Mouse (Mus musculus): ENCODE measurements around the gene Sult2a3.
"Not testable (repeated sequence)": the region's sequence is repeated elsewhere in the genome, so short reads cannot be mapped to it uniquely, and the experiment has no call there.

The Sult2a3 gene

DNA sequence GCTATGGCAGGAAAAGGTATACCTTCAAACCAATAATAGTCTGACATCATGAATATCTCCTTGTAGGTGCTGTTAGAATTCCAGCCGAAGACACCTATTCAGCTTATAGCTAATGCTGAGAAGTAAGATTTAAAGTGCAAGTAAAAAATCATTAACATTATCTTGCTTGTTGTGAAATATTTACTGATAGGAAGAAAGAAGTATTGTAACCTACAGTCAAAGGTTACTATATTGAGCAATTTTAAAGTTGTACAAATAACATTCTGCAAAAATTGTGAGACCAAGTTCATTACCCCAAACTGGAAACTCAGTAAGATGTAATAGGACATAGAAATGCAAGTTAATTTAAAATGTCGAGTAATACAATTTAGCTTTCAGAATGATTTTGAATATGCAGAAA, at the start of gene Sult2a3:
Sult2a3 (minus strand) TSS at position 101 of the 400 bp plus-strand sequence.
- POLR2A ChIA-PET = no interaction called here

DNA sequence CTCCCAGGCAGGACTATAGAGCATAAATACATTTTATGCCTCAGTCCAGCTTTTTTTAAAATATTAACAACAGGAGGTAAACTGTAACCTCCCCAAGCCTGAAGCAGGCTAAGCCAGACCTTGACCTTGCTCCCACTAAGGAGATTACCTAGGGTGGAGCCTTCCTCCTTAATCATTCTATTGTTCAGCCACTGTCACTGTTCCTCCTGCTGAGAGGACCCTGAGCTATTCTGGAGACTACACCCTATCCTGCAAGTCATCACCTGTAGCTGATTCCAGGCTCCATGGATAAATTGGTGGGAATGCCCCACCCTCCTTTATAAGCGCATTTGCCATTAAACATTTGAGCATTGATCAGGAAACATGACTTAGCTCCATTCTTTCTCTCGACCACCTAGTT, 2.4 kb downstream of the Sult2a3 start:
- POLR2A ChIA-PET = no interaction called here
- CTCF ChIA-PET = no interaction called here

More for the DNA sequence above, at the start of gene Sult2a3:
- CTCF ChIA-PET = no interaction called here

GRCm38 (mm10) chr7:14119865-14120264, 3.0 kb downstream of the Sult2a3 start:
- CTCF ChIA-PET = not testable (repeated sequence)
- POLR2A ChIA-PET = interaction anchor here in 1 of 4 experiments (0.9 kb wide), 1 partner anchor 9 kb away, joined by 3 read pairs; no protein-coding TSS in a partner anchor

- ChIA-PET POLR2A (no interaction called here), CTCF (no interaction called here)
These were observed 6.1 kb downstream of the Sult2a3 start for GRCm38 (mm10) chr7:14116761-14117160.

DNA sequence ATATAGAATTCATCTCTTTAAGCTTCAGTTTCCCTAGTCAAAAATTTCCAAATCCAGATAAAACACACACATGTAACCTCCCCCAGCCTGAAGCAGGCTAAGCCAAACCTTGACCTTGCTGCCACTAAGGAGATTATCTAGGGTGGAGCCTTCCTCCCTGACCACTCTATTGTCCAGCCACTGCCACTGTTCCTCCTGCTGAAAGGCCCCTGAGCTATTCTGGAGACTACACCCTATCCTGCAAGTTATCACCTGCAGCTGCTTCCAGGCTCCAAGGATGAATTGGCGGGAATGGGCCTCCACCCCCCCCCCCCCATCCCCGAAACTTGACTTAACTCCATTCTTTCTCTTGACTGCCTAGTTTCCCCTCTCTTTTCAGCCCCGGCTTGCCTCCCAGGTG, 8.4 kb downstream of the Sult2a3 start:
- ChIA-PET POLR2A (interaction anchor here in 1 of 4 experiments (0.6 kb wide), 1 partner anchor 1043 kb away, joined by 3 read pairs; no protein-coding TSS in a partner anchor), CTCF (interaction anchor here in 1 of 4 experiments (0.6 kb wide), 1 partner anchor 19 kb away, joined by 3 read pairs; no protein-coding TSS in a partner anchor)

DNA sequence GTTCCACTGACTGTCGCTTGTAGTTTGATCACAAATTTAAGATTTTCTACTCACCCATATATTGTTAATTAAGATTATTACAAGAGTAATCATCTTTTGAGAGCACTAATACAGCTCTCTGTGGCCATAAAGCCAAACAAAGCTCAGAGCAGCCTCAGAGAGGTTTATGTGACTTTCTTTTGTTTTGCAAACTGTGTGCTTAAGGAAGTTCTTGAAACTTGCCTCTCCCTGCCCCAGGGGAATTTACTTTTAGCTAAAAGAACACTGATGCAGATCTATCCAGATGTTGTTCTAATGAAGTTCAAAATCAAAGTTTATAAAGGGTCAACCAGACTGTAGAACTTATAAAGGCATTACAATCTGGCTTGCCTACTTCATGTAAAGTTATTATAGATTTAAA, 75.0 kb downstream of the Sult2a3 start:
- CTCF ChIA-PET, POLR2A ChIA-PET: not testable (repeated sequence)

- POLR2A ChIA-PET, CTCF ChIA-PET: not testable (repeated sequence)
These were observed 92.0 kb downstream of the Sult2a3 start for GRCm38 (mm10) chr7:14030831-14031230.

Measured in embryonic stem cell, embryonic (primary cell).